ENCODE assay signal across 8 mouse cellular contexts in the genomic region with DNA sequence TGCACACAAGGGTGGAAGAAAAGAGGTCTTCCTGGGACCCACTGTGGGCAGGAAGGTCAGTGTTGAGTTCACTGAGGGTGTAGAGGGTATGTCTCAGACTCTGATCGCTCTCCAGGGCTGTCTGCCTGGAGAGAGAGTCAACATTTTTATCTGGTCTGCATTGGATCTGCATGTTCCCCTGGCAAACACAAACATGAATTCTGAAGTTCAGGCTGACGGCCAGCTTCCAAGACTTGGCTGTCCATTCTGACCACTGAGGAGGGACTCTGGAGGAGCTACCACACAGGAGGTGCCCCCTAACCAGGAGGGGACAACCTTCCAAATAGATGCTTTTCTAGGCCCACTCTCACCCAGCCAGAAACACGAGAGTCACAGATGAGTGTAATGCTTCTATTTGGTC. TPM values are rescaled to one million over a fixed set of nuclear protein-coding genes. Genes with fewer than 3 reads are reported as not detected.
DNase-seq lines count a peak whose midpoint lies in the region; ATAC-seq lines count a peak whose summit lies in the region.

No protein-coding gene starts in this region.

- peaks cover 18% of the 10 kb centered on the region for H3K4me1 ChIP-seq in neural tube, embryonic 11.5 days (ENCODE audit: control insufficient read depth, insufficient read depth, low read length)
- peaks cover 48% of the 10 kb centered on the region for H3K4me1 ChIP-seq in hindbrain, embryonic 10.5 days (replicated peaks)

- peak overlapping the region; percentile 50 for H3K9ac ChIP-seq in neural tube, embryonic 11.5 days (ENCODE audit: low read length)

- no peak for DNase-seq in neural tube, embryonic 11.5 days (ENCODE audit: low spot score)
- DNase-seq in neural tube, embryonic 10.5 days (ENCODE audit: extremely low spot score, low spot score): no peak
- no peak for DNase-seq in hindbrain, embryonic 10.5 days (ENCODE audit: low spot score)
- peak; percentile 30 for DNase-seq in lung, postnatal 10 days
- no peak for DNase-seq in adrenal gland, postnatal 10 days
- DNase-seq in B cell, adult 2 months: no peak
- DNase-seq in yolk sac, embryonic 10.5 days (ENCODE audit: low spot score): no peak

- H3K9me3 ChIP-seq in neural tube, embryonic 11.5 days (ENCODE audit: control insufficient read depth, low read length): no peaks in the 10 kb centered on the region
- H3K9me3 ChIP-seq in hindbrain, embryonic 10.5 days: no peaks in the 10 kb centered on the region

- ATAC-seq in neural tube, embryonic 11.5 days (ENCODE audit: insufficient read depth, low FRiP score, low TSS enrichment): no peak
- ATAC-seq in erythroblast, adult 5-6 weeks (replicated peaks; ENCODE audit: low FRiP score, poor library complexity, severe bottlenecking): 0 out of 2 replicates have a peak, but pooled peaks have one; percentile 3

- H3K4me2 ChIP-seq in neural tube, embryonic 11.5 days (ENCODE audit: low read depth): peak overlapping the region; percentile 47

- peak overlapping the region; percentile 71 for H3K4me3 ChIP-seq in neural tube, embryonic 11.5 days (ENCODE audit: low read depth, low read length)
- peak overlapping the region; percentile 92 for H3K4me3 ChIP-seq in hindbrain, embryonic 10.5 days

- 0 out of 2 replicates have a peak overlapping the region, but pooled peaks have one; percentile 44 for H3K27ac ChIP-seq in neural tube, embryonic 11.5 days (ENCODE audit: low read depth, low read length)
- H3K27ac ChIP-seq in hindbrain, embryonic 10.5 days: peak overlapping the region; percentile 99

- H3K27me3 ChIP-seq in neural tube, embryonic 11.5 days (ENCODE audit: control insufficient read depth, insufficient read depth, low read length): no peaks in the 10 kb centered on the region
- H3K27me3 ChIP-seq in hindbrain, embryonic 10.5 days (ENCODE audit: insufficient read depth, poor library complexity, severe bottlenecking): no peaks in the 10 kb centered on the region

- H3K36me3 ChIP-seq in neural tube, embryonic 11.5 days (ENCODE audit: control insufficient read depth, insufficient read depth, low read length): no peaks in the 10 kb centered on the region
- H3K36me3 ChIP-seq in hindbrain, embryonic 10.5 days: peaks cover 25% of the 10 kb centered on the region

- 86% methylated on average over 3 of the region's 3 CpGs for WGBS in neural tube, embryonic 11.5 days
- 75% methylated on average over 3 of the region's 3 CpGs for WGBS in hindbrain, embryonic 10.5 days

RNA-seq across cellular contexts. Expression of gene Csnk1d, which starts 0.7 kb away (rescaled TPM):
- polyA plus RNA-seq in neural tube, embryonic 11.5 days (2014; fragmentation: Nextera tagmentation; extraction: Ambion mirVana): 81.6 and 84.6 TPM in 2 replicates
- 70.3 and 83.2 TPM in 2 replicates for total RNA-seq in erythroblast, adult 5-6 weeks (2015; ENCODE audit: low replicate concordance)
- total RNA-seq in erythroblast, adult 5-6 weeks (2017; ENCODE audit: low replicate concordance): 121 and 148 TPM in 2 replicates
- 124 and 134 TPM in 2 replicates for polyA plus RNA-seq in hindbrain, embryonic 10.5 days (2016; fragmentation: Nextera tagmentation; extraction: Ambion mirVana)
- total RNA-seq in adrenal gland, postnatal 10 days (2021): 100 to 1,000 TPM; 129 to 131 TPM

RNA-seq across cellular contexts. Expression of gene Slc16a3, which starts 43.5 kb away (rescaled TPM):
- 37.1 and 39.4 TPM in 2 replicates for polyA plus RNA-seq in neural tube, embryonic 11.5 days (2014; fragmentation: Nextera tagmentation; extraction: Ambion mirVana)
- 5.2 and 11.7 TPM in 2 replicates for total RNA-seq in erythroblast, adult 5-6 weeks (2015; ENCODE audit: low replicate concordance)
- total RNA-seq in erythroblast, adult 5-6 weeks (2017; ENCODE audit: low replicate concordance): 5.6 and 7.1 TPM in 2 replicates
- polyA plus RNA-seq in hindbrain, embryonic 10.5 days (2016; fragmentation: Nextera tagmentation; extraction: Ambion mirVana): 111 and 204 TPM in 2 replicates
- 10 to 100 TPM; 10.4 to 11.6 TPM for total RNA-seq in adrenal gland, postnatal 10 days (2021)

RNA-seq across cellular contexts. Expression of gene Cd7, which starts 47.4 kb away (rescaled TPM):
- polyA plus RNA-seq in neural tube, embryonic 11.5 days (2014; fragmentation: Nextera tagmentation; extraction: Ambion mirVana): not detected in 2 replicates
- 5.9 TPM in 1 of 2 replicates, not detected in the other for total RNA-seq in erythroblast, adult 5-6 weeks (2015; ENCODE audit: low replicate concordance)
- 4.8 TPM in 1 of 2 replicates, not detected in the other for total RNA-seq in erythroblast, adult 5-6 weeks (2017; ENCODE audit: low replicate concordance)
- not detected in 2 replicates for polyA plus RNA-seq in hindbrain, embryonic 10.5 days (2016; fragmentation: Nextera tagmentation; extraction: Ambion mirVana)
- 1 to 10 TPM; 1.7 to 2.8 TPM for total RNA-seq in adrenal gland, postnatal 10 days (2021)

RNA-seq across cellular contexts. Expression of gene Ccdc57, which starts 59.1 kb away (rescaled TPM):
- polyA plus RNA-seq in neural tube, embryonic 11.5 days (2014; fragmentation: Nextera tagmentation; extraction: Ambion mirVana): 4.6 and 5.8 TPM in 2 replicates
- 2.3 and 5.2 TPM in 2 replicates for total RNA-seq in erythroblast, adult 5-6 weeks (2015; ENCODE audit: low replicate concordance)
- 4.4 and 6.0 TPM in 2 replicates for total RNA-seq in erythroblast, adult 5-6 weeks (2017; ENCODE audit: low replicate concordance)
- polyA plus RNA-seq in hindbrain, embryonic 10.5 days (2016; fragmentation: Nextera tagmentation; extraction: Ambion mirVana): 6.1 and 6.4 TPM in 2 replicates
- total RNA-seq in adrenal gland, postnatal 10 days (2021): 10 to 100 TPM in 1 of 2 experiments, 1 to 10 TPM in 1; 8.4 to 10.8 TPM
